Mouse (Mus musculus): Measurements from ENCODE around the gene Ambra1. TPM values are rescaled to one million over a fixed set of nuclear protein-coding genes. Genes with fewer than 3 reads are reported as not detected.
"Not testable (repeated sequence)": the region's sequence is repeated elsewhere in the genome, so short reads cannot be mapped to it uniquely, and the experiment has no call there.

Gene Ambra1
- total RNA-seq, 1 experiment from 2014 or later, result 41.9 TPM

GRCm38 (mm10) chr2:91725476-91725875, 4.5 kb upstream of the Ambra1 start:
- ATAC-seq (ENCODE audit: extremely low read depth, insufficient number of reproducible peaks, low FRiP score, poor library complexity, severe bottlenecking), result not testable (repeated sequence)

GRCm38 (mm10) chr2:91727011-91727410, 2.9 kb upstream of the Ambra1 start:
- no peak for ATAC-seq (ENCODE audit: extremely low read depth, insufficient number of reproducible peaks, low FRiP score, poor library complexity, severe bottlenecking)

GRCm38 (mm10) chr2:91729571-91729970, 363 bp upstream of the Ambra1 start:
- no peak for ATAC-seq (ENCODE audit: extremely low read depth, insufficient number of reproducible peaks, low FRiP score, poor library complexity, severe bottlenecking)

GRCm38 (mm10) chr2:91735221-91735620, 5.3 kb downstream of the Ambra1 start:
- ATAC-seq (ENCODE audit: extremely low read depth, insufficient number of reproducible peaks, low FRiP score, poor library complexity, severe bottlenecking), result no peak

- no peak for ATAC-seq (ENCODE audit: extremely low read depth, insufficient number of reproducible peaks, low FRiP score, poor library complexity, severe bottlenecking)
Observed at GRCm38 (mm10) chr2:91739586-91739985, 9.7 kb downstream of the Ambra1 start.

GRCm38 (mm10) chr2:91744686-91745085, 14.8 kb downstream of the Ambra1 start:
- no peak for ATAC-seq (ENCODE audit: extremely low read depth, insufficient number of reproducible peaks, low FRiP score, poor library complexity, severe bottlenecking)

- ATAC-seq (ENCODE audit: extremely low read depth, insufficient number of reproducible peaks, low FRiP score, poor library complexity, severe bottlenecking), result no peak
Observed at GRCm38 (mm10) chr2:91749811-91750261, 19.9 kb downstream of the Ambra1 start.

- no peak for ATAC-seq (ENCODE audit: extremely low read depth, insufficient number of reproducible peaks, low FRiP score, poor library complexity, severe bottlenecking)
Observed at GRCm38 (mm10) chr2:91771921-91772705, 42.2 kb downstream of the Ambra1 start.

GRCm38 (mm10) chr2:91773309-91773708, 43.4 kb downstream of the Ambra1 start:
- ATAC-seq (ENCODE audit: extremely low read depth, insufficient number of reproducible peaks, low FRiP score, poor library complexity, severe bottlenecking), result no peak

- ATAC-seq (ENCODE audit: extremely low read depth, insufficient number of reproducible peaks, low FRiP score, poor library complexity, severe bottlenecking), result no peak
Observed at GRCm38 (mm10) chr2:91779166-91779565, 49.2 kb downstream of the Ambra1 start.

GRCm38 (mm10) chr2:91791621-91792020, 61.7 kb downstream of the Ambra1 start:
- ATAC-seq (ENCODE audit: extremely low read depth, insufficient number of reproducible peaks, low FRiP score, poor library complexity, severe bottlenecking), result no peak

GRCm38 (mm10) chr2:91792346-91792745, 62.4 kb downstream of the Ambra1 start:
- no peak for ATAC-seq (ENCODE audit: extremely low read depth, insufficient number of reproducible peaks, low FRiP score, poor library complexity, severe bottlenecking)

- ATAC-seq (ENCODE audit: extremely low read depth, insufficient number of reproducible peaks, low FRiP score, poor library complexity, severe bottlenecking), result no peak
Observed at GRCm38 (mm10) chr2:91794466-91794865, 64.5 kb downstream of the Ambra1 start.

GRCm38 (mm10) chr2:91795091-91795490, 65.2 kb downstream of the Ambra1 start:
- ATAC-seq (ENCODE audit: extremely low read depth, insufficient number of reproducible peaks, low FRiP score, poor library complexity, severe bottlenecking), result no peak

GRCm38 (mm10) chr2:91811433-91811832, 81.5 kb downstream of the Ambra1 start:
- ATAC-seq (ENCODE audit: extremely low read depth, insufficient number of reproducible peaks, low FRiP score, poor library complexity, severe bottlenecking), result no peak

GRCm38 (mm10) chr2:91816741-91817140, 86.8 kb downstream of the Ambra1 start:
- ATAC-seq (ENCODE audit: extremely low read depth, insufficient number of reproducible peaks, low FRiP score, poor library complexity, severe bottlenecking), result no peak

- ATAC-seq (ENCODE audit: extremely low read depth, insufficient number of reproducible peaks, low FRiP score, poor library complexity, severe bottlenecking), result no peak
Observed at GRCm38 (mm10) chr2:91832227-91832626, 102.3 kb downstream of the Ambra1 start.

- no peak for ATAC-seq (ENCODE audit: extremely low read depth, insufficient number of reproducible peaks, low FRiP score, poor library complexity, severe bottlenecking)
Observed at GRCm38 (mm10) chr2:91834272-91834671, 104.3 kb downstream of the Ambra1 start.

- ATAC-seq (ENCODE audit: extremely low read depth, insufficient number of reproducible peaks, low FRiP score, poor library complexity, severe bottlenecking), result peak; percentile 36; the same call in 1 of the 2 replicates
Observed at GRCm38 (mm10) chr2:91835031-91835430, 105.1 kb downstream of the Ambra1 start.

GRCm38 (mm10) chr2:91835631-91836030, 105.7 kb downstream of the Ambra1 start:
- ATAC-seq (ENCODE audit: extremely low read depth, insufficient number of reproducible peaks, low FRiP score, poor library complexity, severe bottlenecking), result no peak

- ATAC-seq (ENCODE audit: extremely low read depth, insufficient number of reproducible peaks, low FRiP score, poor library complexity, severe bottlenecking), result no peak
Observed at GRCm38 (mm10) chr2:91844085-91844484, 114.2 kb downstream of the Ambra1 start.
